Mouse (Mus musculus): Measurements from ENCODE around the gene Rps7.

DNA sequence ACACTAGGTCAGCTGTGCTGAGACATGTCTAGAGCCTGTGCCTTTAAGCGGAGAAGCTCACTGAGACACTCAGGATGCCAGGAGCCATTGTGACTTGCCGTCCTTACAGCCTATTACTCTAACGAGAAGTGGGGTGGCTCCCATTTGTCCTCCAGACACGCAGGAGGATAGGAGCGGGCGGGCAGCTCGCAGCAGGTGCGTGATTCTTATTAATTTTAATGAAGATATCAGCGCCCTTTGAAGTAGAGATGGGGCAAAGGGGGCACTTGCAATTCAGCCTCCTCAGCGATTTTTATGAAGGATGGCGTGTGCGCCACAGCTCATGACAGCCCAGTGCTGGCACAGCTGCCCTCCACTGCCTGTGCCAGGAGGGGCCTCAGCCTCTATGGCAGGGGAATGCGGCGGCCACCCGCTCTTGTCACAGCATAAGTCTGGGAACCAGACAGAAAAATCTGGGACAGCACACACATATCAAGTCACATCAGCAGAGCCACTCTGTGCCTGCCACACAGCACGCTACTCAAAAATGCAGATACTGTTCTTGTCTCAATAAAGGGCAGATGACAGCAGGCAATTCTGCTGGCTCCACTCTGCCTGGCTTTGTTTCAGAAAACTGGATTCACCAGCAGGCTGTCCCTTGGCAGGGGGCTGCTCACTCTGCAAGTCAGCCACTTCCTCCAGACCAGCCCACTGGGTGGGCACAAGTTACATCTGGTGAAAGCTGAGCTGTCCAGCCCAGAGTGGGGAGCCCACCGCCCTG is 28.0 kb downstream of the Rps7 start:
- TF ChIP-seq CTCF (IDR thresholded peaks at IDR 0.05; ENCODE audit: control insufficient read depth, insufficient read depth, insufficient read length) (no peak), MAX (IDR thresholded peaks at IDR 0.05) (no peak), MYOD1 (IDR thresholded peaks at IDR 0.05; ENCODE audit: control insufficient read depth, insufficient read length, low read depth) (no peak), CEBPB (IDR thresholded peaks at IDR 0.05; ENCODE audit: low read depth) (no peak), USF1 (IDR thresholded peaks at IDR 0.05; ENCODE audit: low read depth) (no peak), MYOG (IDR thresholded peaks at IDR 0.05; ENCODE audit: control insufficient read depth, extremely low read depth, insufficient read length) (no peak)

Measured in C2C12 (cell line).